Mouse (Mus musculus) forebrain, embryonic 13.5 days (tissue): ENCODE data around the gene Olfr476. TPM values are rescaled to one million over a fixed set of nuclear protein-coding genes. Genes with fewer than 3 reads are reported as not detected.
"Not testable (repeated sequence)": the region's sequence is repeated elsewhere in the genome, so short reads cannot be mapped to it uniquely, and the experiment has no call there.

Source experiments
- ATAC-seq: fragments of 200-750 bp; cut with Nextera tagmentation; 2 replicates; pipeline ENCODE4 v1.8.0; 2017
- H3K27ac ChIP-seq: fragments of 300-500 bp; sonication (generic); 2 replicates; pipeline ENCODE4 v1.5.1; 2015; ENCODE audit warnings: inconsistent platforms, mild to moderate bottlenecking, moderate library complexity
- H3K27me3 ChIP-seq: fragments of 300-500 bp; sonication (generic); 2 replicates; pipeline ENCODE4 v1.6.1; 2015; ENCODE audit warnings: mild to moderate bottlenecking, inconsistent platforms
- H3K36me3 ChIP-seq: fragments of 300-500 bp; sonication (generic); 2 replicates; pipeline ENCODE4 v1.6.1; 2015; ENCODE audit warnings: mild to moderate bottlenecking, inconsistent platforms; ENCODE audit not compliant: poor library complexity, severe bottlenecking
- H3K4me1 ChIP-seq: fragments of 300-500 bp; sonication (generic); 2 replicates; pipeline ENCODE4 v1.6.1; 2015; ENCODE audit warnings: inconsistent platforms
- H3K4me2 ChIP-seq: fragments of 300-500 bp; sonication (generic); 2 replicates; pipeline ENCODE4 v1.6.1; 2015; ENCODE audit warnings: inconsistent platforms, mild to moderate bottlenecking, moderate library complexity
- H3K4me3 ChIP-seq: fragments of 300-500 bp; sonication (generic); 2 replicates; pipeline ENCODE4 v1.5.1; 2015; ENCODE audit warnings: mild to moderate bottlenecking, inconsistent platforms
- H3K9ac ChIP-seq: fragments of 300-500 bp; sonication (generic); 2 replicates; pipeline ENCODE4 v1.6.1; 2015; ENCODE audit warnings: mild to moderate bottlenecking, inconsistent platforms
- H3K9me3 ChIP-seq: fragments of 300-500 bp; sonication (generic); replicated peaks from 2 replicates; pipeline ENCODE4 v1.6.1; 2016; ENCODE audit warnings: inconsistent platforms
- WGBS: fragments of 180-500 bp; shearing (Covaris S2); methylation state at CpG from one replicate; pipeline ENCODE4 v1.1.7; 2015; 5-methylcytosine and 5-hydroxymethylcytosine counted together
- polyA plus RNA-seq: library from polyadenylated mRNA; unstranded; fragments of >200 nt; fragmentation: Nextera tagmentation; extraction: Ambion mirVana; gene quantifications from 2 replicates; pipeline ENCODE4 v1.2.1, GENCODE M21; 2015

Olfr476 gene
- polyA plus RNA-seq: not detected in 2 replicates

- WGBS: 72% methylated on average over 1 of the region's 1 CpGs
- no peak within 1 kb of the TSS for H3K9ac ChIP-seq
- no peaks in the 10 kb centered on the region for H3K36me3 ChIP-seq
- H3K4me2 ChIP-seq: no peak within 1 kb of the TSS
- H3K9me3 ChIP-seq: no peaks in the 10 kb centered on the region
- H3K4me1 ChIP-seq: no peaks in the 10 kb centered on the region
- H3K27me3 ChIP-seq: no peaks in the 10 kb centered on the region
- no peak within 1 kb of the TSS for H3K27ac ChIP-seq
- no peak within 1 kb of the TSS for H3K4me3 ChIP-seq
- no peak for ATAC-seq
Measured at GRCm38 (mm10) chr7:107964503-107964902, at the start of gene Olfr476. Gene Olfr476, plus strand, starts transcription at chr7:107964803.

GRCm38 (mm10) chr7:107930146-107930545 is 34.5 kb upstream of the Olfr476 start, which contains the start of gene Olfr473:
Gene Olfr473, plus strand, starts transcription at chr7:107930446.
- Histone ChIP-seq H3K36me3 (no peaks in the 10 kb centered on the region), H3K27ac (no peak within 1 kb of the TSS), H3K4me1 (no peaks in the 10 kb centered on the region), H3K4me2 (no peak within 1 kb of the TSS), H3K9me3 (no peaks in the 10 kb centered on the region; the same call in 1 of the 2 replicates), H3K9ac (no peak within 1 kb of the TSS), H3K4me3 (no peak within 1 kb of the TSS), H3K27me3 (no peaks in the 10 kb centered on the region)
- ATAC-seq: no peak
- 94% methylated on average over 1 of the region's 1 CpGs for WGBS

GRCm38 (mm10) chr7:107952539-107952938 is 12.1 kb upstream of the Olfr476 start:
- H3K4me2 ChIP-seq, H3K36me3 ChIP-seq, ATAC-seq, H3K4me3 ChIP-seq, H3K9ac ChIP-seq, H3K4me1 ChIP-seq, H3K9me3 ChIP-seq, H3K27me3 ChIP-seq, H3K27ac ChIP-seq: not testable (repeated sequence)
- 98% methylated on average over 12 of the region's 12 CpGs for WGBS

GRCm38 (mm10) chr7:107954343-107954742 is 10.3 kb upstream of the Olfr476 start, which contains the start of gene Olfr474:
Gene Olfr474, plus strand, starts transcription at chr7:107954643.
- H3K4me2 ChIP-seq: no peak within 1 kb of the TSS
- ATAC-seq: no peak
- no peak within 1 kb of the TSS for H3K27ac ChIP-seq
- 68% methylated on average over 1 of the region's 1 CpGs for WGBS
- H3K9ac ChIP-seq: no peak within 1 kb of the TSS
- H3K36me3 ChIP-seq: no peaks in the 10 kb centered on the region
- H3K27me3 ChIP-seq: no peaks in the 10 kb centered on the region
- H3K4me1 ChIP-seq: no peaks in the 10 kb centered on the region
- H3K9me3 ChIP-seq: no peaks in the 10 kb centered on the region
- H3K4me3 ChIP-seq: no peak within 1 kb of the TSS

- H3K27ac ChIP-seq: no peak within 1 kb of the TSS
- H3K9me3 ChIP-seq: no peaks in the 10 kb centered on the region
- H3K4me3 ChIP-seq: no peak within 1 kb of the TSS
- H3K4me2 ChIP-seq: no peak within 1 kb of the TSS
- no peak within 1 kb of the TSS for H3K9ac ChIP-seq
- no peaks in the 10 kb centered on the region for H3K4me1 ChIP-seq
- ATAC-seq: no peak
- WGBS: 77% methylated on average over 2 of the region's 2 CpGs
- H3K27me3 ChIP-seq: no peaks in the 10 kb centered on the region
- no peaks in the 10 kb centered on the region for H3K36me3 ChIP-seq
Measured at GRCm38 (mm10) chr7:107986393-107986792, 21.8 kb downstream of the Olfr476 start, which contains the start of gene Olfr477. Gene Olfr477, plus strand, starts transcription at chr7:107986693.

GRCm38 (mm10) chr7:108014256-108014655 is 49.7 kb downstream of the Olfr476 start:
- H3K27ac ChIP-seq, ATAC-seq, H3K36me3 ChIP-seq, H3K4me2 ChIP-seq, H3K27me3 ChIP-seq, H3K9ac ChIP-seq, H3K4me1 ChIP-seq, H3K4me3 ChIP-seq, H3K9me3 ChIP-seq: not testable (repeated sequence)

Other genes starting within 250 kb of the Olfr476 start
- 0.10 TPM in 1 of 2 replicates, not detected in the other for gene Cyb5r2, start 206.8 kb upstream of the Olfr476 start, polyA plus RNA-seq
- gene Ovch2, start 163.6 kb upstream of the Olfr476 start, polyA plus RNA-seq: not detected in 2 replicates
- gene Olfr467, start 152.5 kb upstream of the Olfr476 start, polyA plus RNA-seq: not detected in 2 replicates
- gene Olfr469, start 139.3 kb upstream of the Olfr476 start, polyA plus RNA-seq: not detected in 2 replicates
- not detected in 2 replicates for gene Olfr470, start 117.3 kb upstream of the Olfr476 start, polyA plus RNA-seq
- gene Olfr472, start 66.9 kb upstream of the Olfr476 start, polyA plus RNA-seq: not detected in 2 replicates
- gene Olfr473, start 34.4 kb upstream of the Olfr476 start, polyA plus RNA-seq: not detected in 2 replicates
- not detected in 2 replicates for gene Olfr474, start 10.2 kb upstream of the Olfr476 start, polyA plus RNA-seq
- not detected in 2 replicates for gene Olfr477, start 21.9 kb downstream of the Olfr476 start, polyA plus RNA-seq
- not detected in 2 replicates for gene Olfr478, start 69.2 kb downstream of the Olfr476 start, polyA plus RNA-seq
- gene Olfr479, start 85.9 kb downstream of the Olfr476 start, polyA plus RNA-seq: not detected in 2 replicates
- not detected in 2 replicates for gene Olfr480, start 102.5 kb downstream of the Olfr476 start, polyA plus RNA-seq
- not detected in 2 replicates for gene Olfr481, start 115.1 kb downstream of the Olfr476 start, polyA plus RNA-seq
- gene Olfr482, start 132.8 kb downstream of the Olfr476 start, polyA plus RNA-seq: 0.08 and 0.13 TPM in 2 replicates
- not detected in 2 replicates for gene Olfr483, start 136.0 kb downstream of the Olfr476 start, polyA plus RNA-seq
- not detected in 2 replicates for gene Olfr484, start 162.6 kb downstream of the Olfr476 start, polyA plus RNA-seq
- not detected in 2 replicates for gene Olfr485, start 195.1 kb downstream of the Olfr476 start, polyA plus RNA-seq
- not detected in 2 replicates for gene Olfr486, start 207.9 kb downstream of the Olfr476 start, polyA plus RNA-seq
- gene Olfr487, start 249.8 kb downstream of the Olfr476 start, polyA plus RNA-seq: not detected in 2 replicates